Mouse (Mus musculus) liver, embryonic 16.5 days (tissue): ENCODE measurements around the gene Large2. TPM values are rescaled to one million over a fixed set of nuclear protein-coding genes. Genes with fewer than 3 reads are reported as not detected.

Experiments used
- ATAC-seq: fragments of 200-750 bp; cut with Nextera tagmentation; 2 replicates; pipeline ENCODE4 v1.8.0; 2017; ENCODE audit warnings: low read depth, mild to moderate bottlenecking, moderate number of reproducible peaks, moderate library complexity
- H3K27ac ChIP-seq: fragments of 300-500 bp; sonication (generic); 2 replicates; pipeline ENCODE4 v1.5.1; 2014; ENCODE audit warnings: mild to moderate bottlenecking, low read length
- H3K27me3 ChIP-seq: fragments of 300-500 bp; sonication (generic); 2 replicates; pipeline ENCODE4 v1.6.1; 2014; ENCODE audit warnings: low read depth, low read length, mixed read lengths; ENCODE audit not compliant: control insufficient read depth, insufficient read depth
- H3K36me3 ChIP-seq: fragments of 300-500 bp; sonication (generic); 2 replicates; pipeline ENCODE4 v1.6.1; 2014; ENCODE audit warnings: mild to moderate bottlenecking; ENCODE audit not compliant: control insufficient read depth, insufficient read depth
- H3K4me1 ChIP-seq: fragments of 300-500 bp; sonication (generic); 2 replicates; pipeline ENCODE4 v1.6.1; 2014; ENCODE audit warnings: low read depth, low read length, mixed read lengths; ENCODE audit not compliant: control insufficient read depth
- H3K4me2 ChIP-seq: fragments of 300-500 bp; sonication (generic); 2 replicates; pipeline ENCODE4 v1.6.1; 2014; ENCODE audit warnings: low read depth, low read length, mixed read lengths
- H3K4me3 ChIP-seq: fragments of 300-500 bp; sonication (generic); 2 replicates; pipeline ENCODE4 v1.5.1; 2014; ENCODE audit warnings: low read depth, mild to moderate bottlenecking, low read length
- H3K9ac ChIP-seq: fragments of 300-500 bp; sonication (generic); 2 replicates; pipeline ENCODE4 v1.6.1; 2014; ENCODE audit warnings: low read depth, low read length
- H3K9me3 ChIP-seq: fragments of 300-500 bp; sonication (generic); replicated peaks from 2 replicates; pipeline ENCODE4 v1.6.1; 2016; ENCODE audit warnings: low read length; ENCODE audit not compliant: control insufficient read depth
- WGBS: fragments of 180-500 bp; shearing (Covaris S2); extraction: QIAGEN DNeasy Blood & Tissue Kit; methylation state at CpG from one replicate; pipeline ENCODE4 v1.1.7; 2014; ENCODE audit not compliant: insufficient replicate concordance; 5-methylcytosine and 5-hydroxymethylcytosine counted together
- polyA plus RNA-seq: library from polyadenylated mRNA; unstranded; fragments of >200 nt; fragmentation: Nextera tagmentation; extraction: Ambion mirVana; gene quantifications from 2 replicates; pipeline ENCODE4 v1.2.1, GENCODE M21; 2015

The Large2 gene
- polyA plus RNA-seq, 1 experiment from 2014 or later = 3.5 TPM

DNA sequence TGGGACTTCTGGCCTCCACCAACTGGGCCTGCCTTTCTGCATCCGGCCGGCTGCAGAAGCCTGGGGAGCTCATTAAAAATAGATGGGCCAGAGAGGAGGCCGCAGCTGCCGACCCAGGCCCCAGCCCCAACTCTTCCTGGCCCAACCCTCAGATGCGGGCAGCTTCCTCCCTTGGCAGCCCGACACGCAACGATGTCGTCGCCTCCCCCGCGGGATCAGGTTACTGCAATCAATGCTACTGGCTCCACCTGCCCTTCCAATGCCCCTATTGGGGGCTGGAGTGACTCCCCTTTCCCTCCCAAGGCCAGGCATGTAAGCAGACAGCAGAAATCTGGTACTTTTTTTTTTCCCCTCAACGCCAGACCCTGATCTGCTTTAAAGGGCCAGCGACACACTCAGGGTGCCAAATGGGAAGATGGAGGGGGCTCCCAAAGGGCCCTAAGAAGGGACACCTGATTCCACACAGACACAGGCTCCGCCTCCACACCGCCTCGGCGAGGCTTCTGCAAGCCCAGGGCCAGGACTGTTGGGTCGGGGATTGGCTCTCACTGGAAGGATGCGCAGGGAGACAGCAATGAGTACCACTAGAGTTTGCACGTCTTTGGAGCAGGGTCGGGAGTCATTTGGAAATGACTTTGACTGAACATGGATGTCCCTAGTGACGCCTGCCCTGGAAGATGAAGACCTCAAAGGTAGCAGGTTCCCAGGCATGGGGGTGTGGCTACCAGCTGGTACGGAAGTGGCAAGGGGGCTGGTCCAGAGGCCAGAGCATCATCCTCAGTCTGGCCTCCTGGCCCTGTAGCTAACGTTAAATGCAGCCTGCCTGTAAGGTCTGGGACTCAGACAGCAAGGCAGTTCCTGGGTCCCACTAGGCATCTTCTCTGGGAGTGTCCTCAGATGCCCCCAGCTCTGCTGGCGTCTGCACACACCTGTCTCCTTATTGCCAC is 17.9 kb upstream of the Large2 start:
- H3K9ac ChIP-seq = no peak overlapping the region
- no peaks in the 10 kb centered on the region for H3K9me3 ChIP-seq
- no peaks in the 10 kb centered on the region for H3K36me3 ChIP-seq
- WGBS = 6% methylated on average over 26 of the region's 26 CpGs
- no peak for ATAC-seq
- H3K4me2 ChIP-seq = peak overlapping the region; percentile 11; the same call in 1 of the 2 replicates
- peaks cover 6% of the 10 kb centered on the region for H3K4me1 ChIP-seq
- peak overlapping the region; percentile 30 for H3K4me3 ChIP-seq
- H3K27me3 ChIP-seq = peaks cover 62% of the 10 kb centered on the region
- no peak overlapping the region for H3K27ac ChIP-seq

DNA sequence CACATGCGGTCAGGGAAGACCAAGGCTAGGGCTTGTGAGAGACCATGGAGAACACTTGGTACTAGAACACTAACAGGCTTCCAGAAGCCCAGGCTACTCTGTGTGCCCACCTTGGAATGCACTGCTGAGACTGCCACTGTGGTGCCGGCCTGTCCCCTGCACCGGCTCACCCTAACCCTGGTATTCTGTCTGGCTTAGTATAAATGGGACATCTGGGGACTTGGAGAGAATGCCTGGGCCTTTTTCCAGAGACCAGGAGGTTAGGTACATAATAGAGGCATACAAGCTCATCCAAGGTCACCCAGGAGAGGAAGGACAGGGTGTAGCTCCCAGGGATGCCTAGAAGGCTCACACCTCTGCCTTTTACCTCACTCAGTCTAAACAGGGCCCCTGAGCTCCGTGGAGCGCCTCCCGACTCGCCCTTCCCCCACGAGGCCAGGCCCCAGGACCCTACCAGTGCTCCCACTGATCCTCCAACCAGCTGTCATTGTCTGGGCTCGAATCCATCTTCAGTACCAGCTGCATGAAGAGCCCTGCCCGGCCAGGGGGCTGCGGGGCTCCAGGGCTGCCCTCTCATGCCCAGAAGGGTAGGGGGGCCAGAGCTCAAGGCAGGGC is 17.1 kb upstream of the Large2 start:
- no peaks in the 10 kb centered on the region for H3K36me3 ChIP-seq
- 34% methylated on average over 11 of the region's 11 CpGs for WGBS
- H3K27ac ChIP-seq = no peak overlapping the region
- H3K27me3 ChIP-seq = peaks cover 66% of the 10 kb centered on the region
- H3K4me3 ChIP-seq = peak overlapping the region; percentile 30
- H3K9ac ChIP-seq = no peak overlapping the region
- peaks cover 6% of the 10 kb centered on the region for H3K4me1 ChIP-seq
- H3K9me3 ChIP-seq = no peaks in the 10 kb centered on the region
- ATAC-seq = no peak
- peak overlapping the region; percentile 11; the same call in 1 of the 2 replicates for H3K4me2 ChIP-seq

DNA sequence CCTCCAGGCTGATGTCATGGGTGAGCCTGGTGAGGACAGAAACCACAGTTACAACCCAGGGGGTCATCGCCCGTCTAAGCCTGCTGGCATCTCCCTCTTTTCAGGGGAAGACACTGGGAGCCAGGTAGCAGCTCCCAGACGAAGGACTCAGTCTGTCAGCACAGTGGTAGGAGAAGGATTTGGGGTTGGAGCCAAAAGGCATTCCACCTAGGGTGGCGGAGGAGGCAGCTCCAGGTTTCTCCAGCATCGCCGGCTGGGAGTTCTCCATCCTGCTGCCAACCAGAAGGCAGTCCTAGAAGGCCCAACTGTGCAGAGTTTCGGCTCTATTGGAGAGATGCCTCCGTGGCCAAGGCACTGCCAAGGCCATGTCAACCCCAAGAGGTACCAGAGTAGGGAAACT is 16.4 kb upstream of the Large2 start:
- H3K36me3 ChIP-seq = no peaks in the 10 kb centered on the region
- WGBS = 67% methylated on average over 8 of the region's 8 CpGs
- H3K4me3 ChIP-seq = no peak overlapping the region
- no peaks in the 10 kb centered on the region for H3K9me3 ChIP-seq
- peaks cover 6% of the 10 kb centered on the region for H3K4me1 ChIP-seq
- no peak for ATAC-seq
- H3K9ac ChIP-seq = no peak overlapping the region
- no peak overlapping the region for H3K27ac ChIP-seq
- H3K4me2 ChIP-seq = no peak overlapping the region
- H3K27me3 ChIP-seq = peaks cover 66% of the 10 kb centered on the region

DNA sequence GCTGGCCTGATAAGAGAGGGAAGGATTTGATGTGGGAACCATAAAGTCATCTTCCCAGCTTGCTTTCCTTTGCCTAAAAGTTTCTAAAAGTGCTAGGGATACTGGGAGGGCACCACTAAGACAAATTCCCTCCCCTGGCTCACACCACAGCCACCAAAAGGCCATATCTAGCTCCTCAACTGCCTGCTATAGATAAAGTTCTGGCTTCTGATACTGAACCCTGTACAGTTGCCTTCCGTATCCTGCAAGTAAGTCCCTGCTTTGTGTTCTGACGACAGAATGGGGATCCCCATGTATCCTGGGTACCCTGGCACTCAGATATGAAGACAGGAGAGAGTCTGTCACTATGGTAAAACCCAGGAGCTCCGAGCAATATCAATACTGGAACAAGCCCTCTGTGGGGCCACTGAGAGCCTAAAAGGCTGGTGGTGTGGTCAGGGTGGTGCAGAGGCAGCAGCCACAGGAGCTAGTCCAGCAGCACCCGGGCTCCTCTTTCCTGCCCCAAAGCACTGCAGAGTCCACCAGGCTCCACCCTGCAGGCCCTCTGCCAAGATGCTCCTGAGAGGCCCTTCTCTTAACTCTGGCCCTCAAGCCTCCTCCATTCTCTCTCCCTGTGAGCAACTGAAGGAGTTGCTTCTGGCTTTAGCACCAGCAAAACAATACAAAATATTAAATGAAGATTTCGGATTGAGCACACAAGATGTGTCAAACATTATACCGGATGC is 15.7 kb upstream of the Large2 start:
- Histone ChIP-seq H3K27me3 (peaks cover 66% of the 10 kb centered on the region), H3K9me3 (no peaks in the 10 kb centered on the region), H3K4me3 (no peak overlapping the region), H3K4me1 (peaks cover 6% of the 10 kb centered on the region), H3K36me3 (no peaks in the 10 kb centered on the region), H3K4me2 (no peak overlapping the region), H3K27ac (no peak overlapping the region), H3K9ac (no peak overlapping the region)
- WGBS = 40% methylated on average over 6 of the region's 6 CpGs
- no peak for ATAC-seq

DNA sequence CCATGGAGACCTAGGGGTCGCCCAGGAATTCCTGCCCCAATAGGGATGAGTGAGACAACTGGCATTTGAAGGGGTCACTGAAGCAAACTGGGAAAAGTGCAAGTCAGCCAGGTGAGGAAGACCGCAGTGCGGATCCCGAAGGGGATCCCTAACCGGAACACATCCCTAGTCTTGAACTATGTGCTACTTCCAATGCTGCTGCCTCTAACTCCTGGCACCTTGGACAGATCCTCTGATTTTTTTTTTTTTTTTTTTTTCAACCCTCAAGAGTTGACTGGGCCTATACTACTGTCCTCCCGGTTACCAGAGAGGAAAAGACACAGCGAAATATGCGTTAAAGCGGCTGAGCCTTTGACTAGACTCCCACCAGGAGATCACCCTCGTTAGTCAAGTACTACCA is 15.0 kb upstream of the Large2 start:
- Histone ChIP-seq H3K4me3 (peak overlapping the region; percentile 55), H3K27ac (no peak overlapping the region), H3K36me3 (no peaks in the 10 kb centered on the region), H3K9ac (no peak overlapping the region), H3K4me2 (peak overlapping the region; percentile 54), H3K9me3 (no peaks in the 10 kb centered on the region), H3K4me1 (peaks cover 6% of the 10 kb centered on the region), H3K27me3 (peaks cover 66% of the 10 kb centered on the region)
- WGBS = 15% methylated on average over 10 of the region's 10 CpGs
- ATAC-seq = no peak

DNA sequence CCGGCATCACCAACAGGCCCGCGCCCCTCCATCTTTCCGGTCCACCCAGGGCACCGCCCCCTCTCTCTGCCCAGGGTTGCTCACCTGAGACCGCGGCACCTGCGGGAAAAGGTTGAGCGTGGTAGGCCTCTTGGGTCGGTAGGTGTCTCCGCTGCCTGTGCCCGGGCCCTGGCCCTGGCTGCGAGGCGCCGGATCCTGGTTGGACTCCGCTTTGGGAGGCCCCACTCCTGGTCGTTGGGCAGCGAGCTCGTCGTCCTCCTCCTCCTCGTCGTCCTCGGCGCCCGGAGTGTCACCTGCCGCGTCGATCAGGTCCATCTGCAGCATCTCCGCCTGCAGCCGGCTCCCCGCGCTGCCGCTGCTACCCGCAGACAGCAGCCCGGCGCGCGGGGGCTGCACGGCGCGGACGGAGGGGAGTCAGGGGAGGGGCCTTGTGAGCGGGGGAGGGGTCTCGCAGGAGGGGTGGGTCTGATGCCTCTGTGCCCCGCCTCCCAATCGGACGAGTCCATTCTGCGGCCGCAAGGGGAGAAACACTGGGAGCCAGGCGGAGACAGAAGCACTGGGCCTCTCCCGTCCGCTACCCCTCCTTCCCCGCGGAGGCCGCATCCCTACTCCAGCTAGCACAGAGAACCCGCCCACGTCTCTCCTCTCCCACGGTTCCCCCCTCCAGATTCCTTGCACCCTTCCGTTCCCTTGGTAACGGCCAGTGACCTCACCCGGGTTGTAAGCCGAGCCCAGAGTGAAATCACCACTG is 14.4 kb upstream of the Large2 start:
- H3K36me3 ChIP-seq = no peaks in the 10 kb centered on the region
- peaks cover 66% of the 10 kb centered on the region for H3K27me3 ChIP-seq
- H3K4me3 ChIP-seq = peak overlapping the region; percentile 55
- peaks cover 6% of the 10 kb centered on the region for H3K4me1 ChIP-seq
- peak; percentile 44 for ATAC-seq
- peak overlapping the region; percentile 37; the same call in 1 of the 2 replicates for H3K9ac ChIP-seq
- H3K4me2 ChIP-seq = peak overlapping the region; percentile 54
- H3K9me3 ChIP-seq = no peaks in the 10 kb centered on the region
- WGBS = 2% methylated on average over 57 of the region's 62 CpGs
- no peak overlapping the region for H3K27ac ChIP-seq

DNA sequence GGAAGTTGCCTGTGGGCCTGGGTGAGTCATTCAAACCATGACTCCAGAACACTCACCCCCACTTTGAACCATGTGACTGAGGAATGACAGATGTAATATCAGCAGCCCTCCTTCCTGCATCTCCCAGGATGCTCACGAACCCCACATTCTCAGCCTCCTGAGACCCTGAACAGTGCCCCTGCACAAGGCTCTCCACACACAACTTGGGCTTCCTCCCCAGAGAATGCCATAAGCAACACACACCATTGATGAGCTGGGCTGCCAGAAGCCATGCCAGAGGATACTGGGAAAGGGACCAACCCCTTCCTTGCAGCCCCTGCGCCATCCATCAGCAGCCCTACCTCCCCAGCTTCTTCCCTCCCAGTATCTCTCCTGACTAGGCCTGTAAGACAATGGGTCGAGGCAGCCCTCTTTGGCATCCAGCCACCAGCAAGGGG is 13.4 kb upstream of the Large2 start:
- peaks cover 56% of the 10 kb centered on the region for H3K27me3 ChIP-seq
- peaks cover 6% of the 10 kb centered on the region for H3K4me1 ChIP-seq
- H3K9me3 ChIP-seq = no peaks in the 10 kb centered on the region
- H3K4me2 ChIP-seq = no peak overlapping the region
- H3K27ac ChIP-seq = no peak overlapping the region
- ATAC-seq = no peak
- no peak overlapping the region for H3K9ac ChIP-seq
- 57% methylated on average over 3 of the region's 3 CpGs for WGBS
- no peaks in the 10 kb centered on the region for H3K36me3 ChIP-seq
- no peak overlapping the region for H3K4me3 ChIP-seq

DNA sequence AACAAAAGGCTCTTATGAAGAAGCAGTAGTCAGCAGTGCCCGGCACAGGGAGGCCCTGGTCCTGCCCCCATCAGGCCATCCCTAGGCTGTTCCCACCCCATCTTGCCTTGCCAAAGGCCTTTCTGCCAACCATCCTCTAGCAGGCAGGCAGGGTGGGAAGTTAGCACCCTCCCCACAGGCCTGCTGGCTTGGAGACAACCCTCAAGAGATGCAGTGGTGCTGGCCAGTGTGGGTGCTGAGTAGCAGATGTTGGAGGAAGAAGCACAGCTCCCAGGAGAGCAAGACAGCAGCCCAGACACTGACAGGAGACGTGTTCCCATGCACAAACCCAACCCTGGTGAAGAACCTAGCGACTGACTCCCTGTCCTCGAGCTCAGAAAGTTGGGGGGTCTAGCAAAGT is 13.0 kb upstream of the Large2 start:
- Histone ChIP-seq H3K4me3 (no peak overlapping the region), H3K27ac (no peak overlapping the region), H3K4me1 (peaks cover 6% of the 10 kb centered on the region), H3K27me3 (peaks cover 52% of the 10 kb centered on the region), H3K36me3 (no peaks in the 10 kb centered on the region), H3K9ac (no peak overlapping the region), H3K9me3 (no peaks in the 10 kb centered on the region), H3K4me2 (no peak overlapping the region)
- no peak for ATAC-seq
- WGBS = 50% methylated on average over 4 of the region's 4 CpGs
